Mouse (Mus musculus): ENCODE data around the gene Pygm. TPM values are rescaled to one million over a fixed set of nuclear protein-coding genes. Genes with fewer than 3 reads are reported as not detected.

Pygm gene
- total RNA-seq, 4 experiments from 2014 or later = 25.2 to 37.8 (median 32.7) TPM

DNA sequence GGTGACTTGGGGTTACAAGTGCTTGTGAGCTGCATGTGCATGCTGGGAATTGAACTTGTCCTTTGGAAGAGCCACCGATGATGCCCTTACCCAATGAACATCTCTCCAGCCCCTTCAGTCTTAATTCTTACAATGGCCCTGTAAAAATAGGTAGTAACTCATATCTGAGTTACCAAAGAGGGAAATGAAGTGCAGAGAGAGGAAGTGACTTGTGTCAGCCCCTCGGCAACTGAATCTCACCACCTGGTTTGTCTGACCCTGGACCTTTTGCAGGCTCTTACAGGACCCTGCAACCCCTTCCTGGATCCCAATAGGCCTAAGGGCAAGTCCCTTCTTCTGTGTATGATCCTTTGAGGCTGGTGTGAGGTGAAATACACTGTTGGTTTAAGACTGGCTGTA is 32.1 kb upstream of the Pygm start:
- no peak for DNase-seq (ENCODE audit: low spot score in 2 of 2)

DNA sequence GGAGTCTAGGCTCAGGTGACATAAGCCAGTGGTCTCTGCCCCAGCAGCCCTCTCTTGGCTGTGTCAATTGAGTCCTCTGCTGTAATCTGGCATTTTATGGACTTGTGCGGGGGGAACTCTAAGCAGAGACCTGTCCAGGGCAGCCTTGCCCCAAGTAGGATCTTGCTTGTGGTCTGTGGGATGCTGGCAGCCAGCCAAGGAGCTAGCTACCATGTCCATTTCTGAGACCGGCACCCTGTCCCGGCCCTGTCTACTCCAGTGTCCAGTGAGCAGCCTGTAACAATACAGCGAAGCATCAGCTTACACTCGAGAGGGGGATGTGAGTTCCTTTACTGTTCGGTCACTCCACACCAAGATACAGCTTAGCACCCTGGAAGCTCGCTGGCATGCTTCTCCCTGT is 30.2 kb upstream of the Pygm start:
- no peak for DNase-seq (ENCODE audit: low spot score in 2 of 2)

DNA sequence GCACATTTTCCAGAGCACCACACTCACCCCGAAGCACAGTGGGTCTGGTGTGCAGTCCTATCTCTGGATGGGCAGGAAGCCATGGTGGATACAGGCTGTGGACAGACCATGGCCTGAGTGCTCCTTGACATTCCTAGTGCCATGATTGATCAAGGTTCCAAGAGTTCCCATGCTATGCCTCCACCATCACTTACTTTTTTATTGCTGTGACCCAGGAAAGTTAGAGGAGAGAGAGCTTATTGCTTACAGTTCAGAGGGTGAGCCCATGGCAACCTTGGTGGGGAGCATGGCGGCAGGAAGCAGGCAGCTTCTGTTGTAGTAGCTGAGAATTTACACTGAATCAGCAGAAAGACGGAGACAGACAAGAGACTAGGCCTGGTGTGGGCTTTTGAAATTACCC is 22.9 kb upstream of the Pygm start:
- DNase-seq (ENCODE audit: low spot score in 2 of 2) = no peak

DNA sequence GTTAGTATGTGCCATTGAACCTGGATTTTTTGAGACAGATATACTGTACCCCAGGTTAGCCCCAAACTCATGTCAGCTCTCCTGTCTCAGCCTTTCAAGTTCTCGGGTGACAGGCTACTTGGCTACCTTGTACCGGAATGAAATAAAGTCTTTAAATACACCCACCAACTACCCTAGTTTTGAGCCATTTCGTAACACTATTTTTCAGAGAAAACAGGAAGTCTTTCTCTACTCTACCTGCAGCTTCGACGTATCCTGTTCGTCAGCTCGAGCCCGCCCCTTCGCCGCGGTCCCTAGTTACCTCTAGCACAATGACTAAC is 21.1 kb upstream of the Pygm start:
- no peak for DNase-seq (ENCODE audit: low spot score in 2 of 2)

DNA sequence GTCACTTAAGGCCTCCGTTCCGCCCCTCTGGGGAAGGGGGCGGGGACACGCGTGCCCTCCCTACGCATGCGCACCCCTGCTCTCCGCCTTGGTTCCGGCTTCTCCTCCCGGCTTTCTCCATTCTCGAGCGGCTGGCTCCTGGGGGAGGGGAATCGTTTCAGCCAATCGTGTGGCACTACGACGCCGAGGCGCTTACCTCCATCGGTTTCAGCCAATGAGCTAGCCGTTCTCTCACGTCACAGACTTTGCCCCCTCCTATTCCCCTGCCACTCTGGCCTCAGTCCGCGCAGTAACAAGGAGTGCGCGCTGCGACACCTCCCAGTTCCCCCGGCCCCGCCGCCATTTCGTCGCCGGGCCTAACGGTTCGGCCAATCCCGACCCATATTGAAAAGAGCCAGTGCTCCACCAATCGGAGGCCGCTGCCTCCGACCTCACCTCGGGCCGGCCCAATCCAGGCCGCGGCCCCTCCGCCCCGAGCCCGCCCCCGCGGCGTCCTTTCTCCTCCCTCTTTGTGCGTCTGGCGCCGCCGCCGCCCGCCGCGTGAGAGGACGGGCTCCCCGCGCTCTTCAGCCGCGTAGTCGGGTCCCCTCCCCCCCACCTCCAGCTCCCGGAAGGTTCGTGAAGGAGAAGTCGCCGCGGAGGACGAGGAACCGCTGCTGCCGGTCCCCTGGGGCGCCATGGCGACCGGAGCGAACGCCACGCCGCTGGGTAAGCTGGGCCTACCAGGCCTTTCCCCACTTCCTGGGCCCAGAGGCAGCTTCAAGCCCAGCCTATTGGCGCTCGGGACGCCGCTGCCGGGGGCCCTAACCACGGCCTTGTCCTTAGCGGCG is 20.6 kb upstream of the Pygm start, which contains the start of gene Sf1:
Gene Sf1, plus strand, starts transcription at position 280 of the 830 bp plus-strand sequence.
- DNase-seq (ENCODE audit: low spot score in 2 of 2) = peak; percentile 95 to 100

DNA sequence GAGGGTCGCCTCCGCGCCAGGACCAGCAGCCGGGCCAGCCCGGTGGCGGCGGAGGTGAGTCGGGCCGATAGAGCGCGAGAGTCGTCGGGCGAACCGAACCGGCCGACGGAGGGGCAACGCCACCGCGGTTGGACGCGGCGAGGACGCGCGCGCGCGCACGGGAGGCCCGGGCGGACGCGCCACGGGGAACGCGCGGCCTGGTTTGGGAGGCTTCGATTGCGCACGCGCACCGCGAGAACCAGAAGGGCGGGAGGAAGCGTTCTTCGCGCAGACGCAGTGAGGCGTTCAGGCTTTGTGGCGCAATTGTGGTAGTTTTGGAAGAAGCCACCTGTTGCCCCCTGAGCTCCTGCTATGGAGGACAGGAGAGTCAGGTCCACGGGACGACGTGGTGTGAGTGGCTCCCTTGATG is 19.9 kb upstream of the Pygm start:
- peak; percentile 83 to 84 for DNase-seq (ENCODE audit: low spot score in 2 of 2)

DNA sequence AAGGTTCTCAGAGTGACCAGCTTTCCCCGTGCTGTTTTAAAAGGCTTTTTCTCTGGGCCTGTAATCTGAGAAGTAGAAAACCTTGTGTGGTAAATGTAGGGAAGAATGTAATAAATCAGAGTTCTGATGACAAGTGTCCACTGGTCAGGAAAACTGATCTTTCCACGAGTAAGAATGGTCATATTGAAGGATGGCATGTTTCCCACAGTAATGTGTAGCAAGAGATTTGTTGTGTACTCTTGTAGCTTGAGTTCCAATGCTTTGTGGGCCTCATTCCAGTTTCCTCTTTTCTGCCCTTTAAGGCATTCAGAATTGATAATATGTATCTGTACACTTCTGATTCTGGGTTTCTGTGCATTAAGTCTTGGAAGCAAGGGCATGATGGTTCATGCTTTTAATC is 19.4 kb upstream of the Pygm start:
- DNase-seq (ENCODE audit: low spot score in 2 of 2) = no peak

DNA sequence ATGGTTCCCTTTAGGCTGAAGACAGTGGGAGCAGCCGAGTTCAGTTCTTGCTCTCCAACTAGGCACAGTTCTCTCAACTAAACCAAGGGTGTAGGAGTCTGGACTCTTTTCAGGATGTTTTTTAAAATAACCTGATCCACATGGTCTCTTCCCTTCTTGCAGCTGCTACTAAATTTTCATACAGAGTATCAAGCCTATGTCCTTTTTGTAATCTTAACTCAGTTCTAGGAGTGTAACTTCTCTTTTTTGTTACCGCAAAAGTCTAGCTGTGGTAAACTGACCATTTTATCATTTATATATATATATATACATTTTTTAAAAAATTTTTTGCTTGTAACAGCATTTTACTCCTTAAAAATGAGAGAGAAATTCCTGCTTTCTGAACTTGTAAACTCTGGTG is 14.0 kb upstream of the Pygm start:
- DNase-seq (ENCODE audit: low spot score in 2 of 2) = no peak

DNA sequence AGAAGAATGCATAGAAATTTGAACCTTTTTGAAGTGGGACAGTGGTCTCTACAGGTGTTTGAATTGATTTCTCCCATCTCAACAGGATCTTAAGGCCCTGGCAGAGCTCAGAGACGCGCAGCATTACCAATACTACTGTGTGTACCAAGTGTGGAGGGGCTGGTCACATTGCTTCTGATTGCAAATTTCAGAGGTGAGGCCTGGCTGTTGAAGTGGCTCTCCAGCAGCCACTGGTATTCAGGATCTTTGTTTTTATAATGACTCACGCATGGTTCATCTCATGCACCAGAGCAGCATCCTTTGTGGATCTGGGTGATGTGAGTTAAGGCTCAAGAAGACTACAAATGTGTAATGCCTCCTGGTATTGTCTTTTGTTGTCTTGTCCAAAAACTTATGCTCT is 11.8 kb upstream of the Pygm start:
- no peak for DNase-seq (ENCODE audit: low spot score in 2 of 2)

DNA sequence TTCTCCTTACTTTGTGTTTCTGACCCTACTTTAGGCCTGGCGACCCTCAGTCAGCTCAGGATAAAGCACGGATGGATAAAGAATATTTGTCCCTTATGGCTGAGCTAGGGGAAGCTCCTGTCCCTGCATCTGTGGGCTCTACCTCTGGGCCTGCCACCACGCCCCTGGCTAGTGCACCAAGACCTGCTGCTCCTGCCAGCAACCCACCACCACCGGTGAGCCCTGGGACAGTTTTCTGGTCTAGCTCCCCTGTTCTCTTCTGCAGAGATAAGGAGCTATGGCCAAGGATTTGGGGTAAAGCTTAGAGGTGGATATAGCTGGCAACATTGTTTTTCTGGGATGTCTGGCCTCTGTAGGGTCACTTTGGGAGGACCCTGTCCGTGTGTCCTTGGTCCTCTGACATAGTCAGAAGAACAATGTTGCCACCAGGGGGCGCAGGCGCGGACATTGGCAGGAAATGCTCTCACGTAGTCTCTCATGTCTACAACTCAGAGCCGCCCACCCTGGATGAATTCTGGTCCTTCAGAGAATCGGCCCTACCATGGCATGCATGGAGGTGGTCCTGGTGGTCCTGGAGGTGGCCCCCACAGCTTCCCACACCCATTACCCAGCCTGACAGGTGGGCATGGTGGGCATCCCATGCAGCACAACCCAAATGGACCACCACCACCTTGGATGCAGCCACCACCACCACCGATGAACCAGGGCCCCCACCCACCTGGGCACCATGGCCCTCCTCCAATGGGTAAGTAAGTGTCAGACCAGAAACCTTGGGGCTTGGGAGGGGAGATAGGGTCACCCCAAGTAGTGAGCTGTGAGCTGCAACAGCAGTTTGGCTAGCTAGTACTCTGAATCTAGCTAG is 10.4 kb upstream of the Pygm start:
- DNase-seq (ENCODE audit: low spot score in 2 of 2) = peak in 1 of 2 experiments; percentile 73

DNA sequence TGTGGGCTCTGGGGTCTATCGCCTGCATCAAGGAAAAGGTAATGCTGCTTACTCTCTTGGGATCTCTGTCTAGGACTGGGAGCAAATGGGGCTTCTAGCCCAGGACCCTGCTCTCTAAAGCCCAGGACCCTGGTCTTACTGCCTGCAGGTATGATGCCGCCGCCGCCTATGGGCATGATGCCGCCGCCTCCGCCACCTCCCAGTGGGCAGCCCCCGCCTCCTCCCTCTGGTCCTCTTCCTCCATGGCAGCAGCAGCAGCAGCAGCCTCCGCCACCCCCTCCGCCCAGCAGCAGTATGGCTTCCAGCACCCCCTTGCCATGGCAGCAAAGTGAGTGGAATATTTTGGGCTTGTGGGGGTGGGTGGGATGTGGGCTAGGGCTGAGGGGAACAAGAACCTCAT is 9.6 kb upstream of the Pygm start:
- DNase-seq (ENCODE audit: low spot score in 2 of 2) = no peak

DNA sequence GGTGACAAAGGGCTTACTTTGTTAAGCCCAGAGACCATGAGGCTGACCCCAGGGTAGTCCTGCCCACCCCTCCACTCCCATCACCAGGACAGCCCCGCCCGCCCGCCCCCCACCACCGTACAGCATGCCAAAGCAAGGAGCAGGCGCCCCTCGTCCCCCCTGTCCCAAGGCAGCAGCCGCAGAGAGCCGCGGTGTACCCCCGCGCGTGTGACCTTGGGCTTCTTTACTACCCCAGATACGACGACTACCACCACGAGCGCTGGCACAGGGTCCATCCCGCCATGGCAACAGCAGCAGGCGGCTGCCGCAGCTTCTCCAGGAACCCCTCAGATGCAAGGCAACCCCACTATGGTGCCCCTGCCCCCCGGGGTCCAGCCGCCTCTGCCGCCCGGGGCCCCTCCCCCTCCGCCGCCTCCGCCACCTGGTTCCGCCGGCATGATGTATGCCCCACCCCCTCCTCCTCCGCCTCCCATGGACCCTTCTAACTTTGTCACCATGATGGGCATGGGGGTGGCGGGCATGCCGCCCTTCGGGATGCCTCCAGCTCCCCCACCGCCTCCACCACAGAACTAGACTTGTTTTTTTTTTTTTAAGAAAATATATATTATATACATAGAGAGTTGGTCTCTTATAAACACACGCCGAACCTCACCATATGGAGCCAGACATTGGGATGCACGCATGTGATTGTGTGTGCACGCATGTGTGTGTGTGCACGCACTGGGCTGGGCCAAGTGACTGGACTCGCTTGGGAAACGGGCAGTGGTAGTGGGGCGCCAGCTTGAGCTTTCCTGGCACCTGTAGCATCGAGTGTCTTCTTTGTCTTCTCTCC is 8.6 kb upstream of the Pygm start:
- DNase-seq (ENCODE audit: low spot score in 2 of 2) = no peak

DNA sequence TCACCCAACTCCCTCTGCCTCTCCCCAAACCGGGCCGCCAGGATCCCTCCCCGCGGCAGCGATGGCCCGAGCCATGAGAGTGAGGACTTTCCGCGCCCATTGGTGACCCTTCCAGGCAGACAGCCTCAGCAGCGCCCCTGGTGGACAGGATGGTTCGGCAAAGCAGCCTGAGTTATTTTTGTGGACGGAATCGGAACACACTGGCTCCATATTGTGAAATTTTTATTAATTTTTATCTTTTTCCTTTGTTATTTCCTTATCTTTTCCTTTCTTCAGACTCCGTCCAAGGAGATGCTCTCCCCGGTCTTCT is 8.0 kb upstream of the Pygm start:
- no peak for DNase-seq (ENCODE audit: low spot score in 2 of 2)

DNA sequence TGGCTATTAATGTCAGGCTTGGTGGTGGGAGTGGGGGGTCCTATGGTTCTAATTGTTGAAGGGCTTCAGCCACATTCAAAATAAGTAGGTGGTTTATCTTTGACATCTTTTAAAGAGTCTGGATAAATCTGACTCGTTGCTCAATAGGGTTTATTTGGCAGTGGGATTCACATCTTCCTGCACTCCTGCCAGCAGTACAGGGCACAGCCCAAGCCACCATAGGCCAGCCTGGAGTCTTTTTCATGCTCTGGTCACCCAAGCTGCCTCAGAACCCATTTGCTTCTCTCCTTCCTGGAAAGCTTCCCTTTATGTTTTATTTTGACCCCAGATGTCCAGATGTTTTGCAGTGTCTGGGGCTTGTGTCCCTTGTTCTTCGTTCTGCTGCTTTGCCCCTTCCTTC is 7.6 kb upstream of the Pygm start:
- no peak for DNase-seq (ENCODE audit: low spot score in 2 of 2)

DNA sequence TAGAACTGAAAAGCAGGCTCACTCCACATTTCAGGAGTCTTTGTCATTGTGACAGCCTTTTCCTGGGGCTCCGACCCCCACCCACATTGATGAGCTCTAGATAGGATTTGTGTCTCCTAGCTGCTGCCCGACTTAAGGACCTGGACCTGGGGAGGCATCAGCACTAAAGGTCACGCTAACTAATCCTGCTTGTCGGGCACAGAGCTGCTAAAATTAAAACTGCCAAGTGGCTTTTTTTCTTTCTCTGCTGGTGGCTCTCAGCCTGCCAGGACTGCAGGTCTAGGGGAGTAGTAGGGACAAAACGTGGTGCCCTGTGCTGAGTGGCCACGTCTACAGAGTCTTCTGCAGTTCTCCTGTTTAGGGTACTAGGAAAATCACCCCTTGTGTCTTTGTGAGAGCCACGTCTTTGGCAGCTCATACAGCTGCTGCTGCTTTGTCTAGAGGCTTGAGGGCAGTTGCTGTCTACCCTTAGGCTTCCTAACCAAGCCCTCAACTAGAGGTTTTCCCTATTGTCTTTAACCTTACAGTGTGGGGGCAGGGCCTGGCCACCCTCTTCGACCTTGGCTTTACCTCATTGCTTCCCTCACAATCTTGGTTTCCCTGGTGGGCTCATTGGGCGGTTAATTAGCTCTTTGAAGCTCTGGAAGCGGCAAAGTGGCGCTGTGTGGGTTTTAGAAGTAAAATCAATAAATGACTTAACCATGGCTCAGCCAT is 6.7 kb upstream of the Pygm start:
- no peak for DNase-seq (ENCODE audit: low spot score in 2 of 2)

DNA sequence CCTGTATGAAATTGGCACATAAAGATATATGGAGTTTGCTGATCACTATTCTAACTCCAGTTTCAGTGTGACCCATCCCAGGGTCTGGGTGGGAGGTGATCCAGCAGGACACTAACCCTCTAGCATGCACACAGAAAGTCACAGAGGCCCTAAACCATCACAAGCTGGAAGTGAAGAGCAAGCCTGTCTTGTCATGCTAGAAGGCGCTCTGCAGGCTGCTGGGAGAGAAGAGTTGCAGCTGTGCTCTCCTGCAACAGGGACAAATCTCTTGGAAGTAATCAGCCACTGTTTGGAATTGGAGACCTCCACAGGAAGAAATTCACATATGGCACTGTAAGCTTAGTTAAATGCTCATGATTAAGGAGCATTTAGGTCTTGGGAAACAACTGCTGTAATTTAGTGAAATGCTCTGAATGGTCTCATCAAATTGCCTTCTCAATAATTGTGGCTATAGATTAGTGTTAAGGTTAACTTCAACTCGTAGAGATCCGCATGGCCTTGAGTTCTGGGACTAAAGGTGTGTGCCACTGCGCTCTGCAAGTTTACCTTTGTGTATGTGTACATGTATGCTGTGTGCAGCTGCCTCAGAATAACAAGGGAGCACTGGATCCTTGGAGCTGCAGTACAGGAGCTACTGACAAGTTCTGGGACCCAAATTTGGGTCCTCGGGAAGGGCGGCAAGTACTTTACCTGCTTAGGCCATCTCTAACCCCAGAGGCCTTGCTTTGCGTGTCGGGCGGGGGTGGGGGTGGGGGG is 3.6 kb upstream of the Pygm start:
- DNase-seq (ENCODE audit: low spot score in 2 of 2) = no peak

DNA sequence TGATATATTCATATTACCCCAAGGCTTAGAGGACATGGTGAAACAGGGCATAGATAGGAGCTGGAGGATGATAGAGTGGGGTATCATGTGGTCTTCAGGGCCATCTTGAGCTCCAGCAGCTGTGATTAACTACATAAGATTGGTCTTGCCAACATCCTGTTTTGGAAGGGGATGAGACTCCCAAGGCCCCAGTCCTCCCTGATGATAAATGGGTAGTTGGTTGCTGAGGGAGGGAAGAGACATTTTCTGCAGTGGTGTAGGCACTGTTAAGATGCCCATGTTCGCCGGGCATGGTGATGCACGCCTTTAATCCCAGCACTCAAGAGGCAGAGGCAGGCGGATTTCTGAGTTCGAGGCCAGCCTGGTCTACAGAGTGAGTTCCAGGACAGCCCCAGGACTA is 3.0 kb upstream of the Pygm start:
- DNase-seq (ENCODE audit: low spot score in 2 of 2) = no peak

DNA sequence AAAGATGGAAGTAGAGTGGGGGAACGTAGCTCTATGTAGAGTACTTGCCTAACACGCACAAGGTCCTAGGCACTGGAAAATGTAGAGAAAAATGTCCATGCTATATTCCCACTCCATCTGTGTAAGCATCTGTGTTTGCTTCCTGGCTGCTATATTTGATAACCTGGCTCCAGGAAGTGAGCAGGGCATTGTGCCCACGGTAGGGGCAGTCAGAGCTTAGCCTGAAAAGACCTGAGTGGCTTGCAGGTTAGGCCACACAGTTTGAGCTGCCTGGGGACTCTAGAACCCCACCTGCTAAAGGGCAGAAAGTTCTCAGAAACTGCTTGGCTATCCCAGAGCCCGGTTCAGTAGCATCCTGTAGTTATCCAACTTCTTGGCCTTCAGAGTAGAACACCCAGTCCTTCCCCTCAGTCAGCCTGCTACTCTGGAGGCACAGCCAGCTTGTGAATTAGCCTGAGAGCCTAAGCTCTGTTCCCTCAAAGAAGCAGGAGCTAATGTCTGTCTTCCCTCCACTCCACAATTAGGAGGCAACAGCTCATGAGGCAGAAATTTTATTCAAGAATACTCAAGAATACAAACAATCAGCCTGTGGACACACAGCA is 1.8 kb upstream of the Pygm start:
- DNase-seq (ENCODE audit: low spot score in 2 of 2) = no peak

DNA sequence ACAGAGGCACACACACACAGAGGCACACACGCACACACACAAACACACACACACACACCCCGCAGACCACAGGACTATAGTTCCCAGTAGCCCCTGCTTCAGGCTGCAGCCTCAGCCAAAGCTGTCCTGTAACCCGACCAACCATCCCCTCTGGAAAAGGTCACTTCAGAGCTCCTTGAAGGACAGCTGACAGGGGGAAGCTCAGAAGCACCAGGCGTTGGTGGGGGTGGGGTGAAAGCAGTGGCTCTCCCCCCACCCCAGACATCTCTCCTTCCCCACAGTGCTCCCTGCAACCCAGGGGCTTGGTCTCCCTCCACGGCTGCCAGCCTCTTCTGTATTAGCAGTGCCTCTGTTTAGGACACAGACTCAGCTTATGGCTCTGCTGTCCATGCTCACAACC is 729 bp upstream of the Pygm start:
- no peak for DNase-seq (ENCODE audit: low spot score in 2 of 2)

DNA sequence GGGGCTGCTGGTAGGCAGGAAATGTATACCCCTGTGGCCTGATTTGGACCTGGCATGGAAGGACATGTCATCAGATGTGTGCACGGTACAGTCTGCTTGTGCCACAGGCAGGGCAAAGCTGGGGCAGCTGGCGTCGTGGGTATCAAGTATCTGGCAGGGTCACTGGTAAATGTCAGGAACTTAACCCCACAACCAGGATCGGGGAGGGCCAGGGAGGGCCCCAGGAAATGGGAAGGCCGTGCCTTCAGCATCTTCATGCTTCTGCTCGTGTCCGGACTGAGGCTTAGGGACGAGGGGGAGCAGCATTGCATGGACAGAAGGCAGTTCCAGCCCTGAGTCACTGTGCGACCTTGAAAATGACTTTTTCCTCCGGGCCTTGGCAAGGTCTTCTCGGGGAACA is 755 bp downstream of the Pygm start:
- no peak for DNase-seq (ENCODE audit: low spot score in 2 of 2)
